Mouse (Mus musculus) hindbrain, embryonic 11.5 days (tissue): ENCODE data around the gene Triobp. TPM values are rescaled to one million over a fixed set of nuclear protein-coding genes. Genes with fewer than 3 reads are reported as not detected.

Experiments used
- ATAC-seq: fragments of 200-750 bp; cut with Nextera tagmentation; 2 replicates; pipeline ENCODE4 v1.8.0; 2017; ENCODE audit warnings: mild to moderate bottlenecking, moderate TSS enrichment, moderate library complexity; ENCODE audit not compliant: low FRiP score
- DNase-seq: peaks from one replicate; pipeline ENCODE4 v3.0.0-alpha.2; 2015; ENCODE audit warnings: low spot score
- H3K27ac ChIP-seq: fragments of 300-500 bp; sonication (generic); 2 replicates; pipeline ENCODE4 v1.5.1; 2014; ENCODE audit warnings: mild to moderate bottlenecking, low read depth, low read length
- H3K27me3 ChIP-seq: fragments of 300-500 bp; sonication (generic); 2 replicates; pipeline ENCODE4 v1.6.1; 2014; ENCODE audit warnings: mild to moderate bottlenecking, low read length, moderate library complexity, mixed read lengths; ENCODE audit not compliant: control insufficient read depth, insufficient read depth
- H3K36me3 ChIP-seq: fragments of 300-500 bp; sonication (generic); 2 replicates; pipeline ENCODE4 v1.6.1; 2014; ENCODE audit warnings: mild to moderate bottlenecking, low read length, moderate library complexity, mixed read lengths; ENCODE audit not compliant: control insufficient read depth, insufficient read depth
- H3K4me1 ChIP-seq: fragments of 300-500 bp; sonication (generic); replicated peaks from 2 replicates; pipeline ENCODE4 v1.6.1; 2014; ENCODE audit warnings: low read length, mixed read lengths; ENCODE audit not compliant: control insufficient read depth, insufficient read depth
- H3K4me2 ChIP-seq: fragments of 300-500 bp; sonication (generic); replicated peaks from 2 replicates; pipeline ENCODE4 v1.6.1; 2014; ENCODE audit warnings: mild to moderate bottlenecking, low read depth, low read length
- H3K4me3 ChIP-seq: fragments of 300-500 bp; sonication (generic); 2 replicates; pipeline ENCODE4 v1.5.1; 2014; ENCODE audit warnings: low read depth, low read length
- H3K9ac ChIP-seq: fragments of 300-500 bp; sonication (generic); 2 replicates; pipeline ENCODE4 v1.6.1; 2014; ENCODE audit warnings: low read depth, low read length
- H3K9me3 ChIP-seq: fragments of 300-500 bp; sonication (generic); 2 replicates; pipeline ENCODE4 v1.6.1; 2016; ENCODE audit warnings: low read length; ENCODE audit not compliant: control insufficient read depth
- WGBS: fragments of 180-500 bp; shearing (Covaris S2); extraction: QIAGEN DNeasy Blood & Tissue Kit; methylation state at CpG from one replicate; pipeline ENCODE4 v1.1.7; 2014; 5-methylcytosine and 5-hydroxymethylcytosine counted together
- polyA plus RNA-seq: library from polyadenylated mRNA; unstranded; fragments of >200 nt; fragmentation: Nextera tagmentation; extraction: Ambion mirVana; gene quantifications from 2 replicates; pipeline ENCODE4 v1.2.1, GENCODE M21; 2014

Gene Triobp
- polyA plus RNA-seq, 1 experiment from 2014 or later, result 45.4 TPM

DNA sequence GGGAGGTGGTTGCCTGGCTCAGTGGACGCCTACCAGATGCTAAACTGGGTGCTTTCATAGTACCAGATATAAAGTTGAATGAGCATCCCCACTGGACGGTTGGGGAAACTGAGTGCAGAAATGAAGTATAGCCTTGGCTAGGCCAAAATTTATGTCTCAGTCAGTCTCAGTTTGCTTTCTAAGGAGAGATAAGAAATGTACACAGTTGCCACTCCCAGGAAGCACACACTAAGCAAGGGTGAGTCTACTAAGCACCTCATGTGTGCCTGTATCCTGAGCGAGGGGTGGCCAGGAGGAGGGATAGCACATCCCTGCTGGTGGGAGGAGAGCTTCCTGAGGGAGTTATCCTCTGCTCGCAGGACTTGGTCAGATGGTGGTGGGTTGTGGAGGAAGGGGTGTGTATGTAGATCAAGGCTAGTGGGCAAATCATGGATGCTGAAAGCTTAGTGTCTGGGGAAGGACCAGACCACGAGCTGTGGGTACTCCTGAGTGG, 36.8 kb downstream of the Triobp start:
- Histone ChIP-seq H3K27me3 (no peaks in the 10 kb centered on the region), H3K36me3 (no peaks in the 10 kb centered on the region), H3K27ac (no peak overlapping the region; the same call in 1 of the 2 replicates), H3K4me1 (peaks cover 2% of the 10 kb centered on the region; the same call in 1 of the 2 replicates), H3K4me2 (peak overlapping the region; percentile 93), H3K9me3 (no peaks in the 10 kb centered on the region), H3K4me3 (peak overlapping the region; percentile 71; the same call in 1 of the 2 replicates), H3K9ac (no peak overlapping the region)
- WGBS, result 44% methylated on average over 5 of the region's 5 CpGs
- no peak for DNase-seq
- ATAC-seq, result no peak

DNA sequence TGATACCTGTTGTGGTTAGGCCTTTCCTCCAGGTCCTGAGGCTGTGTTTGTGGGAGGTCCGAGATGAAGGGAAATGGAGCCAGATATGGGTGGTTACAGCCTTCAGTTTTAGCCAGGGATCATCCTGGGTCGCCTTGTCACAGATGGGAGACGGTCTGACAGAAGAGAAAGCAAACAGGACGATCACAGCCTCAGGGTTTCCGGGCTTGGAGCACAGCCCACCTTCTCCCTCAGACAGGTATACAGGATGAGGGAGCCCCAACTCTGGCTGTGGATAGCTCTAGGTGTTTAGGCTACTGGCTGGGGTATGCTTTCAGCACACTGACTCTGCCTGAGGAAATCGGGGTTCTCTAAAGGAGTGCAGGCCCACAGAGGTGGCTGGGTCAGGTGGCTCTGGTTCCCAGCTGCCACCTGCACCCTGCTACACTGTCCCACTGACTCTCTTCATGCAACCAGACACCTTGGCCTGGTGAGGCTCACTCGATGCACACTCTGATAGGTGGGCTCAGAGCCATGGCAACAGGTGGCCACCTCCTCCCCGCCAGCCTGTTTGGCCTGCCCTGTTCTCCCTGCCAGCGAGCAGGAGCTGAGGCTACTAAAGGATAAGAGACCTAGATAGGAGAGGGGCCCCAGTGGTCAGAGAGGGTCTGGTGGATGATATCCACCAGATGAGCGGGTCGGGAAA, 39.2 kb downstream of the Triobp start:
- no peak for DNase-seq
- Histone ChIP-seq H3K4me2 (no peak overlapping the region), H3K9me3 (no peaks in the 10 kb centered on the region), H3K4me3 (no peak overlapping the region), H3K4me1 (peaks cover 2% of the 10 kb centered on the region; the same call in 1 of the 2 replicates), H3K27ac (no peak overlapping the region), H3K27me3 (no peaks in the 10 kb centered on the region), H3K36me3 (peaks cover 8% of the 10 kb centered on the region; the same call in 1 of the 2 replicates), H3K9ac (no peak overlapping the region)
- 64% methylated on average over 11 of the region's 11 CpGs for WGBS
- no peak for ATAC-seq

DNA sequence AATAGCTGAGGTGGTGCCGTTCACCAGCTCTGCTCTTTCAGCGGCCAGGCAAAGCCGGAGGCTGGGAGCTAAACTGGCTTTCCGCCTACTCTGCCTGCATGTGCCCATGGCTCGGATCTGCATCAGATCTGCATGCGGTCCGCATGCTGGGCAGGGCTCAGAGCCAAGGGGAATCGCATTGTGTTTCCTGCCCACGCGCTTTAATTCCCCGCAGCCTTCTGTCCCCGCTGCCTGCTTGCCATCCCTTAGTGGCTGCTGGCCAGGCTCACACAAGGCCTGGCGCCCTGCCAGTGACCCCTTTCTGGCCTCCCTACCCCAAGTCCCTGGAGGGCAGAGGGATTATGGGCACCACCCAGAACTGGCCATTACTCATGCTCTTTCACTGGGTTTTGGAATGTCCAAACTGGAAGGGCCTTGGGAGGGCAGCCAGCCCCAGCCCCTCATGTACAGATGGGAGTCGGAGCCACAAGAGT, 41.0 kb downstream of the Triobp start:
- Histone ChIP-seq H3K4me3 (no peak overlapping the region), H3K27ac (no peak overlapping the region), H3K9ac (no peak overlapping the region), H3K36me3 (peaks cover 12% of the 10 kb centered on the region; the same call in 1 of the 2 replicates), H3K9me3 (no peaks in the 10 kb centered on the region), H3K4me1 (no peaks in the 10 kb centered on the region; the same call in 1 of the 2 replicates), H3K27me3 (no peaks in the 10 kb centered on the region), H3K4me2 (no peak overlapping the region)
- 80% methylated on average over 14 of the region's 14 CpGs for WGBS
- ATAC-seq (no peak), DNase-seq (no peak)

DNA sequence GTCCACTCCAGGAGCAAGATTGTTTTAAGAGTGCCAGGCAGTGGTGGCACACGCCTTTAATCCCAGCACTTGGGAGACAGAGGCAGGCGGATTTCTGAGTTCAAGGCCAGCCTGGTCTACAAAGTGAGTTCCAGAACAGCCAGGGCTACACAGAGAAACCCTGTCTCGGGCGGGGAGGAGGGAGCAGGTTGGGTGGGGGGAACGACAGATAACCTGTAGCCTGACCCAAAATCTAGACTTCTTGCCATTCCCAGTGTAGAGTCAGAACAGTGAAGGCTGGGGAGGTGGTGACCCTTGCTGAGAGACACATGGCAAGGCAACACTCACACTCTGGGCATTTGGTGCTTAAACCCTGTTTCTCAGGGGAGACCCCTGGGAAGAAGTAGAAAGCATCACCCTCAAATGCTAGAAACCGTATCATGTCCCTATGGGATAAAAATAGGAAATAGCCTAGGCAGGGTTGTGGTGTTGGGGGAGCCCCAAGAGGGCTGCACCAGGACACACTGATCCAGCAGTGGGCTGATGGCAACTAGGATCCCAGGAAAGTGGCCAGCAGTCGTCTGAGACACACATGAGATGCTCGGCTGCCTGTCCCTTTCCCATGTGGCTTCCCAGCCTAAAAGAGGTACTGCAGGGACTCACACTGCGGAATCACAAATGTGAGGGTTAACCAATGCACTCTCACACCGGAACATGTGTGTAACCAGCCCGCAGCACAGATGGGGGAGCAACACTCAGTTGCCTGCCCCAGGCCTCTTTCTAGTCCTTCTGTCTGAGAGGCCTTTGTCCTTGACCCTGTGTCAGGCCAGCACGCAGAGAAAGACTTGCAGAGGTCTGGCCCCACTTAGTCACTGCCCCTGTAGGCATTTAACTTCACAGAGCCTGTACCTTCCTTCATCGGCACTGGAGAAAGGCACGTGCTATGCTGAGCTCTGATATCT, 41.9 kb downstream of the Triobp start:
- Histone ChIP-seq H3K27ac (no peak overlapping the region), H3K4me2 (no peak overlapping the region), H3K36me3 (peaks cover 18% of the 10 kb centered on the region), H3K4me1 (no peaks in the 10 kb centered on the region), H3K9ac (no peak overlapping the region), H3K4me3 (no peak overlapping the region), H3K27me3 (no peaks in the 10 kb centered on the region), H3K9me3 (no peaks in the 10 kb centered on the region)
- ATAC-seq, result no peak
- WGBS, result 91% methylated on average over 14 of the region's 14 CpGs
- DNase-seq, result no peak

DNA sequence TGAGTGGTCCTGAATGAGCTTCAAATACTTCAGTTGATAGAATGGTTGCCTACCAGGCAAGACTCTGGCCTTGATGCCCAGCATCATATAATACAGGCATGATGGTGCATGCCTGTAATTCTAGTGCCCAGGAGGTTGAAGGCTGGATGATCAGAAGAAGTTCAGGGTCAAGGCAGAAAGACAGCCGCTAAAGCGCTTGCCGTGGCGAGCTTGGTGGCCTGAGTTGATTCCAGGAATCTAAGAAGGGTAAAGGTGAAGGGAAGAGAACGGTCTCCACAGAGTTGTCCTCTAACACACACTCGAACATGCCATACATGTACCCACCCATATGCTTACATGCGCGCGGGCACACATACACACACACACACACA, 42.6 kb downstream of the Triobp start:
- H3K27me3 ChIP-seq, result no peaks in the 10 kb centered on the region
- H3K4me1 ChIP-seq, result no peaks in the 10 kb centered on the region
- H3K9ac ChIP-seq, result no peak overlapping the region
- no peak overlapping the region for H3K4me3 ChIP-seq
- ATAC-seq, result no peak
- no peaks in the 10 kb centered on the region for H3K9me3 ChIP-seq
- H3K27ac ChIP-seq, result no peak overlapping the region
- WGBS, result 95% methylated on average over 9 of the region's 9 CpGs
- H3K36me3 ChIP-seq, result peaks cover 19% of the 10 kb centered on the region
- no peak overlapping the region for H3K4me2 ChIP-seq
- no peak for DNase-seq

DNA sequence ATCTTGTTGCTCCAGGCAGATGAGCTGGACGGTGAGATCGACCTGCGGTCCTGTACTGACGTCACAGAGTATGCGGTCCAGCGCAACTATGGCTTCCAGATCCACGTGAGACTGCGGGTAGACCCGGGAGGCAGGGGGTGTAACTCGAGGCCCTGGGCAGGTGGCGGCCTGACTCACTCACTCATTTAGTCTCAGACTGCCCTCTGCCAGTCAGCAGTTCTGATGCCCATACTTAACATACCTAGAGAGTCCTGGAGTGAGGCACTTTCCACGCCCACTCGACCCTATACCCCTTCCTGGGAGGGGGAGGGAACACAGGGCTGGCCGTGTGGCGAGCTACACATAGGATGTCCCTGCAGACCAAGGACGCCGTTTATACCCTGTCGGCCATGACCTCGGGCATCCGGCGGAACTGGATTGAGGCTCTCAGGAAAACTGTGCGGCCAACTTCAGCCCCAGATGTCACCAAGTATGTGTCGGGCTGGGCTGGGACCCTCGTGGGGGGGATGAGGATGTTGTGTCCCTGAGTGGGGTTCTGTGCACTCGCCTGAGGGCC, 43.5 kb downstream of the Triobp start:
- H3K9ac ChIP-seq, result no peak overlapping the region
- H3K27me3 ChIP-seq, result no peaks in the 10 kb centered on the region
- no peak overlapping the region for H3K4me3 ChIP-seq
- no peaks in the 10 kb centered on the region for H3K9me3 ChIP-seq
- peaks cover 20% of the 10 kb centered on the region for H3K36me3 ChIP-seq
- no peaks in the 10 kb centered on the region for H3K4me1 ChIP-seq
- no peak overlapping the region for H3K27ac ChIP-seq
- ATAC-seq, result no peak
- DNase-seq, result no peak
- no peak overlapping the region for H3K4me2 ChIP-seq
- 90% methylated on average over 25 of the region's 25 CpGs for WGBS

- no peak for DNase-seq
- no peak for ATAC-seq
- H3K27me3 ChIP-seq, result no peaks in the 10 kb centered on the region
- H3K4me2 ChIP-seq, result no peak overlapping the region
- H3K9ac ChIP-seq, result no peak overlapping the region
- no peak overlapping the region for H3K27ac ChIP-seq
- peaks cover 20% of the 10 kb centered on the region for H3K36me3 ChIP-seq
- no peaks in the 10 kb centered on the region for H3K9me3 ChIP-seq
- H3K4me3 ChIP-seq, result no peak overlapping the region
- 92% methylated on average over 7 of the region's 7 CpGs for WGBS
- no peaks in the 10 kb centered on the region for H3K4me1 ChIP-seq
Measured at GRCm38 (mm10) chr15:78992235-78992634, 44.7 kb downstream of the Triobp start.

DNA sequence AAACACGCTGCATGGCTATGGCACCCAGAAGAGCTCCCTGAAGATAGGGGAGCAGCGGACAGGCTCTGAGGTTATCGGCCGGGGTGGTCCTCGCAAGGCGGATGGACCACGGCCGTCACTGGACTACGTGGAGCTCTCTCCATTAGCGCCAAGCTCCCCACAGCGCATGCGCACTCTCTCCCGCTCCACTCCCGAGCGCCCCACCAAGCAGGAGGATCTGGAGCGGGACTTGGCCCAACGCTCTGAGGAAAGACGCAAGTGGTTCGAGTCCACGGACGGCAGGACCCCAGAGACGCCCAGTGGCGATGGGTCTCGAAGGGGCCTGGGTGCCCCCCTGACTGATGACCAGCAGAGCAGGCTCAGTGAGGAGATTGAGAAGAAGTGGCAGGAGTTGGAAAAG, 45.4 kb downstream of the Triobp start:
- Histone ChIP-seq H3K27me3 (no peaks in the 10 kb centered on the region), H3K4me3 (no peak overlapping the region), H3K36me3 (peaks cover 20% of the 10 kb centered on the region), H3K9me3 (no peaks in the 10 kb centered on the region), H3K4me2 (no peak overlapping the region), H3K27ac (no peak overlapping the region), H3K4me1 (no peaks in the 10 kb centered on the region), H3K9ac (no peak overlapping the region)
- 97% methylated on average over 24 of the region's 24 CpGs for WGBS
- DNase-seq, result no peak
- no peak for ATAC-seq
